Mouse (Mus musculus) neural tube, embryonic 12.5 days (tissue): ENCODE measurements around the gene Kif24. TPM values are rescaled to one million over a fixed set of nuclear protein-coding genes. Genes with fewer than 3 reads are reported as not detected.

Experiments used
- ATAC-seq: fragments of 200-750 bp; cut with Nextera tagmentation; 2 replicates; pipeline ENCODE4 v1.8.0; 2017; ENCODE audit warnings: low read depth, mild to moderate bottlenecking, moderate TSS enrichment, moderate library complexity; ENCODE audit not compliant: low FRiP score
- H3K27ac ChIP-seq: fragments of 300-500 bp; sonication (generic); 2 replicates; pipeline ENCODE4 v1.5.1; 2016
- H3K27me3 ChIP-seq: fragments of 300-500 bp; sonication (generic); replicated peaks from 2 replicates; pipeline ENCODE4 v1.6.1; 2016; ENCODE audit warnings: mild to moderate bottlenecking
- H3K36me3 ChIP-seq: fragments of 300-500 bp; sonication (generic); 2 replicates; pipeline ENCODE4 v1.6.1; 2016; ENCODE audit warnings: mild to moderate bottlenecking
- H3K4me1 ChIP-seq: fragments of 300-500 bp; sonication (generic); 2 replicates; pipeline ENCODE4 v1.6.1; 2016
- H3K4me2 ChIP-seq: fragments of 300-500 bp; sonication (generic); replicated peaks from 2 replicates; pipeline ENCODE4 v1.6.1; 2016; ENCODE audit warnings: mild to moderate bottlenecking
- H3K4me3 ChIP-seq: fragments of 300-500 bp; sonication (generic); 2 replicates; pipeline ENCODE4 v1.5.1; 2016
- H3K9ac ChIP-seq: fragments of 300-500 bp; sonication (generic); 2 replicates; pipeline ENCODE4 v1.6.1; 2016; ENCODE audit warnings: mild to moderate bottlenecking
- H3K9me3 ChIP-seq: fragments of 300-500 bp; sonication (generic); 2 replicates; pipeline ENCODE4 v1.6.1; 2016; ENCODE audit warnings: mild to moderate bottlenecking
- WGBS: fragments of 180-500 bp; shearing (Covaris S2); methylation state at CpG from one replicate; pipeline ENCODE4 v1.1.7; 2016; 5-methylcytosine and 5-hydroxymethylcytosine counted together
- polyA plus RNA-seq: library from polyadenylated mRNA; unstranded; fragments of >200 nt; fragmentation: Nextera tagmentation; extraction: Ambion mirVana; gene quantifications from 2 replicates; pipeline ENCODE4 v1.2.1, GENCODE M21; 2016

Gene Kif24
- polyA plus RNA-seq, 1 experiment from 2014 or later, result 10.0 TPM

DNA sequence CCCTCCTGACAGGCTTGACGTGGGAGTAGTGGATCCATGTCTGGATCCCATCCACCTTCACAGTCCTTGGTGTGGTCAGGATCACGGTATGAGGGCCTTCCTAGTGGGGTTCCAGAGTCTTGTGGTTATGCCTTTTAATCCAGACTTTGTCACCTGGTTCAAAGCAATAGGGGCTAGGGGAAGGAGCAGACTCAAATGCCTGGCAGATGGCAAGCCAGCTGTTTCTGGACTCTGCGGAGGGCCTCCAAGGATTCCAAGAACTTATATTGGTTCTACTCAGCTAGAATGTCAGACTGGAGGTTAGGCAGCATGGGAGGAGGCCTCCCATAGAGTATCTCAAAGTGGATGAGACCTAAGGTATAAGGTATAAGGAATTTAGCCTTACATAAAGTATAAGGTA, 17.1 kb downstream of the Kif24 start:
- 93% methylated on average over 3 of the region's 3 CpGs for WGBS
- H3K9ac ChIP-seq, result no peak overlapping the region
- ATAC-seq, result no peak
- H3K4me3 ChIP-seq, result no peak overlapping the region
- no peaks in the 10 kb centered on the region for H3K9me3 ChIP-seq
- no peaks in the 10 kb centered on the region for H3K4me1 ChIP-seq
- no peak overlapping the region for H3K4me2 ChIP-seq
- no peak overlapping the region for H3K27ac ChIP-seq
- H3K36me3 ChIP-seq, result peaks cover 16% of the 10 kb centered on the region
- no peaks in the 10 kb centered on the region for H3K27me3 ChIP-seq

DNA sequence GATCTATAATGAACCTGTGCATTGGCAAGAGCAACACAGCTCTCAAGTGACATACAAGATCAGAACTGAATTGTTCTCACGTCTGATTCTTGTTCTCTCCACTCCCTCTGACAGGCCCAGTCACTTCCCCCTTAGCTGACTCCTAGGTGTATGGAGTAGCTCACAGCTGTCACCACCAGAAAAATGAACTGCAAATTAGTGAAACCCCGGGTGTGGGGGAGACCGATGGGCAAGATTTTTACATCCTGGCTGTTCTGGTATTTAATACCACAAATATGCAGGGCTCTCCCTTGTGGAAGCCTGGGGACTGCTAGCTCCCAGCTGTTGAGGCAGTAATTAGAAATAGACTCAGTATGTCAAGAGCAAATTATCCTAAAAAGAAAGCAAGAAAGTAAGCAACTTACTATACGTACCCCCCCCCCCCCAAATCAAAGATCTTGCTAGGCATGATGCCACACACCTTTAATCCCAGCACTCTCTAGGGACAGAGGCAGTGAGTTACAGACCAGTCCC, 21.8 kb downstream of the Kif24 start:
- H3K9ac ChIP-seq, result no peak overlapping the region
- H3K4me2 ChIP-seq, result no peak overlapping the region
- ATAC-seq, result no peak
- peaks cover 12% of the 10 kb centered on the region for H3K36me3 ChIP-seq
- no peaks in the 10 kb centered on the region for H3K9me3 ChIP-seq
- H3K27ac ChIP-seq, result no peak overlapping the region
- 88% methylated on average over 4 of the region's 4 CpGs for WGBS
- H3K4me3 ChIP-seq, result no peak overlapping the region
- H3K27me3 ChIP-seq, result no peaks in the 10 kb centered on the region
- no peaks in the 10 kb centered on the region for H3K4me1 ChIP-seq

DNA sequence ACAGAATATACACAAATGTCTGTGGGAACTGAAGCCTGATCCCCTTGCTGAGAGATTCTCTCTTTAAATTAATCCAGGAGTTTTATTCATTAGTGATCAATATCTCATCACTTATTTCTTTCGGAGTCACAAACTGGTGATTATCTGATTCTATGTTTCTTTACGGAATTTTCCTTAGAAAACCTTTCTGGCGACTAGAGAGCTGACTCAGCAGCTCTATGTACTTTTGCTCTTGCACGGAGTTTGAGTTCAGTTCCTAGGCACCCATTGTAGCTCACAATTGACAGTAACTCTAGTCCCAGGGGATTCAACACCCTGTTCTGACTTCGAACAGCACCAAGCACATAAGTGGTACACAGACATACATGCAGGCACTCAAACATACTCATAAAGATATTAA, 25.8 kb downstream of the Kif24 start:
- H3K9me3 ChIP-seq, result no peaks in the 10 kb centered on the region
- H3K4me1 ChIP-seq, result no peaks in the 10 kb centered on the region
- no peak overlapping the region for H3K27ac ChIP-seq
- no peak overlapping the region for H3K9ac ChIP-seq
- WGBS, result 90% methylated on average over 5 of the region's 5 CpGs
- H3K36me3 ChIP-seq, result no peaks in the 10 kb centered on the region
- no peak overlapping the region for H3K4me3 ChIP-seq
- no peak for ATAC-seq
- no peak overlapping the region for H3K4me2 ChIP-seq
- H3K27me3 ChIP-seq, result no peaks in the 10 kb centered on the region

DNA sequence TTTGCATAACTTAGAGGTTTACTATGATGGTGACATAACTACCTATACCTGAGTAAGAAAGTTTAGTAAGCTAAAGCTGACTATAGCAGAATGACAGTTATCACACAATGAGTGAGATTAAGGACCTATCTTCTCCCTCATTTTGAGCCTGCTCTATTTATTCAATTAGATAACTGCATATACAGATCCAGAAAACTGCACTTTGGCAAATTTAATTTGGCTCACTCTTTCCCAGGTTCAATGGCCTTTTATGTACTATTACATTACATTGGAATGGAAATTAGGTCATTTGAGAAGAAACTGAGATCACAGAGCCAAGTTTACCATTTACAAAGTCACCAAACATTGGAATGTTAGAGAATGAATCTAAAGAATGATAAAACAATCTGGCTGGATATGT, 47.7 kb downstream of the Kif24 start:
- no peak for ATAC-seq
- Histone ChIP-seq H3K4me3 (no peak overlapping the region), H3K36me3 (no peaks in the 10 kb centered on the region), H3K4me1 (no peaks in the 10 kb centered on the region), H3K9ac (no peak overlapping the region), H3K9me3 (no peaks in the 10 kb centered on the region), H3K4me2 (no peak overlapping the region), H3K27ac (no peak overlapping the region), H3K27me3 (no peaks in the 10 kb centered on the region)

DNA sequence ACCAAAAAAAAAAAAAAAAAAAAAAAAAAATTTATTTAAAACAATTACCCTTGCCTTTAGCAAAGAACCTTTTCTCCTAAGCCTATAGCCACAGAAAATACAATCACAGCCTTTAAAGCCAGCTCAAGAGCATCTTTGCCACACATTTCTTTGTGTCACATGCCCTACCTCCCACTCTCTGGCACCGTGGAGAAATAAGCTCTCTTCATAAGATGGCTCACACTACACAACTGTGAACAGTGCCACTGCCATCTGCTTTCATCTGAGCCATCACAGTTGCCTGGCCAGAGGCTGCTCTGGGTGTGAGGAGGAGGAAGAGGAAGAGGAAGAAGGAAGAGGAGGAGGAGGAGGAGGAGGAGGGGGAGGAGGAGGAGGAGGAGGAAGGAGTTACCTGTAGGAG, 55.3 kb downstream of the Kif24 start:
- H3K36me3 ChIP-seq, result 0 out of 2 replicates have a peak, but pooled peaks cover 11% of the 10 kb centered on the region
- no peaks in the 10 kb centered on the region for H3K9me3 ChIP-seq
- no peak overlapping the region for H3K9ac ChIP-seq
- no peak for ATAC-seq
- no peaks in the 10 kb centered on the region for H3K27me3 ChIP-seq
- no peak overlapping the region for H3K4me3 ChIP-seq
- no peaks in the 10 kb centered on the region for H3K4me1 ChIP-seq
- no peak overlapping the region for H3K27ac ChIP-seq
- WGBS, result 90% methylated on average over 1 of the region's 1 CpGs
- no peak overlapping the region for H3K4me2 ChIP-seq

DNA sequence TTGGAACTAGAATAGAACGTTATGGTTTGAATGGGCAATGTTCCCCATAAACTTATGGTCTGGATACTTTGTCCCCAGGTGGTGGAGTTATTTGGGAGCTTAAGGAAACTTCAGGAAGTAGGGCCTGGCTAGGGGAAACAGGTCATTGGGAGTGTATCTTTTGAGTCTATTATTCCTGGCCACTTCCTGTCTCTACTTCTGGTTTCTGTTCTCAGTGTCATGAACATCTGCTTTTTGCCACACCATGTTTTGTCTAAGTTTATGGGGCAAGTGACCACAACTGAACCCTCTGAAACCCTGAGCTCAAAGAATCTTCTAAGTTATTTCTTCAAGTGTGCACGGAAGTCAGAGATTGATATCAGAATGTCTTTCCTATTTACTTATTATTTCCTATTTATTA, 57.3 kb downstream of the Kif24 start:
- Histone ChIP-seq H3K9me3 (no peaks in the 10 kb centered on the region), H3K36me3 (0 out of 2 replicates have a peak, but pooled peaks cover 11% of the 10 kb centered on the region), H3K27me3 (no peaks in the 10 kb centered on the region), H3K27ac (no peak overlapping the region), H3K4me1 (no peaks in the 10 kb centered on the region), H3K9ac (no peak overlapping the region), H3K4me3 (no peak overlapping the region), H3K4me2 (no peak overlapping the region)
- 92% methylated on average over 2 of the region's 2 CpGs for WGBS
- ATAC-seq, result no peak

DNA sequence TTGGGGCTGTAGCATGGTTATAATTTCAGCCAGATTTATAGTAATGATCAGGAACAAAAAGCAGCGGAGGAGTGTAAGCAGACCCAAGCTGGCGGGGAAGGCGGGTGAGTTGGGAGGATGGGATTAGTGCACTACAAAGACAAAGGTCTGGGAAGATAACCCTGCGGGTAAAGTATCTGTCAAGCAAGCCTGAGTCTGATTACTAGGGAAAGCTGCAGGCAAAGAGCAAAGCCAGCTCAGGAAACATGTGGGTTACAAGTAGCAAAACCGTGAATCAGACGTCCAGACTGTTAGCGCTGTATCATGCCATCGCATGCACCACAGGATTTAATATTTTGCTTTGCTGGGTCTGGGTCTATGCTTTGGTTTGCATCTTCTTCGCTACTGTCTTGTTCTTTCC, 58.1 kb downstream of the Kif24 start:
- ATAC-seq, result no peak
- no peak overlapping the region for H3K4me2 ChIP-seq
- no peak overlapping the region for H3K27ac ChIP-seq
- no peak overlapping the region for H3K9ac ChIP-seq
- peaks cover 11% of the 10 kb centered on the region; the same call in 1 of the 2 replicates for H3K36me3 ChIP-seq
- no peaks in the 10 kb centered on the region for H3K27me3 ChIP-seq
- WGBS, result 93% methylated on average over 9 of the region's 9 CpGs
- no peaks in the 10 kb centered on the region for H3K9me3 ChIP-seq
- no peak overlapping the region for H3K4me3 ChIP-seq
- no peaks in the 10 kb centered on the region for H3K4me1 ChIP-seq

DNA sequence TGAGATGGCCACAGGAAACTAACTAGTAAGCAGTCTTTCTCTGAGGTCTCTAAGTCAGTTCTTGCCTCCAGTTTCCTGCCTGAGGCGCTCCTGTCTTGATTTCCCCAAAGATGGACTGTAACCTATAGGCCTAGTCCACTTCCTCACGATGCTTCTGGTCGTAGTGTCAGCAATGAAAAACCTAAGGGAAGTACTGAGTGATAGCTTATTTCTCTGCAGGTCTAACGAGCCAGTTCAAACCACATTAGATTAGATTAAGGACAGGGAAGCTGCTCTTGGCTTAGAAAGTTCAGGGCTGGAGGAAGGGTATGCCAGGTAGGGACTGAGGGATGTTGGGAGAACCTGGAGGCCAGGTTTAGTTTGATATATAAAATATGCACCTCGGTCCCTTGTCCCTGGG, 63.1 kb downstream of the Kif24 start:
- Histone ChIP-seq H3K4me2 (no peak overlapping the region), H3K4me1 (no peaks in the 10 kb centered on the region), H3K9ac (no peak overlapping the region), H3K4me3 (no peak overlapping the region), H3K9me3 (no peaks in the 10 kb centered on the region), H3K27me3 (no peaks in the 10 kb centered on the region), H3K36me3 (peaks cover 28% of the 10 kb centered on the region), H3K27ac (no peak overlapping the region)
- ATAC-seq, result no peak
- 93% methylated on average over 5 of the region's 5 CpGs for WGBS

DNA sequence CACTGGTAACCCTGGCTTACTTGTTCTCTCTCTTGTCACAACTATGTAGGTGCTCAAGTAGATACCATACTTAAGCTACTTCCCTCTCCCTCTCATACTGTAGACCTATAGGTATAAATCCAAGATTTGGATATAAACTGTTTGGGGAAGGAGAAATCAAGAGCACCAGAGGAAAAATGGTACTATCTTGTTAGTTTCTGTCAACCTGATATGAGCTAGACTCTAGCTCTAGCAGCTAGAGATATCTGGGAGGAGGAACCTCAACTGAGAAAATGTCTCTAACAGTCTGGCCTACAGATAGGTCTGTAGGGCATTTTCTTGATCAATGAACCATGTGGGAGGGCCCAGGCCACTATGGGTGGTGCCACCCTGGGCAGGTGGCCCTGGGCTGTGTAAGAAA, 63.5 kb downstream of the Kif24 start:
- Histone ChIP-seq H3K4me3 (no peak overlapping the region), H3K9me3 (no peaks in the 10 kb centered on the region), H3K4me2 (no peak overlapping the region), H3K36me3 (peaks cover 26% of the 10 kb centered on the region), H3K4me1 (no peaks in the 10 kb centered on the region), H3K9ac (no peak overlapping the region), H3K27me3 (no peaks in the 10 kb centered on the region), H3K27ac (no peak overlapping the region)
- ATAC-seq, result no peak

DNA sequence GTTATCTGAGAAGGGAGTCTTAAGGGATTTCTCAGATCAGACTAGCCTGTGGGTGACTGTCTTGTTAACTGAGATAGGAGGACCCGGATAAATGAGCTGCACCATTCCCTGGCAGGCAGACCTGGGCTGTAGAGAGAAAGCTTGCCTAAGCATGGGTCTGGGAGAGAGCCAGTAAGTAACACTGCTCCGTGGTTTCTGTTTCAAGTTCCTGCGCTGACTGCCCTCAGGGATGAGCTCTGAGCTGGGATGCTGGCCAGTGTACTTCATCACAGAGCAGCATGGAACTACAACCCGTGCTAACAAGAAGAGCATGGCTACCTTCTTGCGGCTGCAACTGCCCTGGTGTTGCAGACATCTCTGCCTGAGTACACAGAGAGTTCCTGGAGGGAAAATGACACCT, 64.8 kb downstream of the Kif24 start:
- Histone ChIP-seq H3K9ac (no peak overlapping the region), H3K27me3 (no peaks in the 10 kb centered on the region), H3K4me1 (no peaks in the 10 kb centered on the region), H3K36me3 (peaks cover 37% of the 10 kb centered on the region), H3K27ac (no peak overlapping the region), H3K4me3 (no peak overlapping the region), H3K9me3 (no peaks in the 10 kb centered on the region), H3K4me2 (no peak overlapping the region)
- no peak for ATAC-seq
- 93% methylated on average over 5 of the region's 5 CpGs for WGBS

DNA sequence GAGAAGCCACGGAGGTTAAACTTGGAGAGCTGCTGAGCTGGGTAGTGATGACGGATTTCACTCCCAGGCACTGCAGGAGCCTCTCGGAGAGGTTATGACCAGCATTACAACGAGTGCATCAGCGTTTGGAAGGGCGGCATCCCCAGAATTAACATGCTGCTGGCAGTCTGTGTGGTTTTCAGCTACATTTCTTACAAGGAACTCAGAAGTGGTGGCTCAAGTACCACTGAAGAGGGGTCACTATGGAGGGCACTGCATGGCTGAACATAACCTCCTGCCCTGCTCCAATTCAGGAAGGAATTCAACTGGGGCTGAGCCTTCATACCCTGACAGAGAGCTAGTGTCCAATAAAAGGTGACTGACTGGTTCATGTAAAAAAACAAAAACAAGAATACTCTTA, 66.3 kb downstream of the Kif24 start:
- ATAC-seq, result no peak
- Histone ChIP-seq H3K27ac (no peak overlapping the region), H3K36me3 (peaks cover 52% of the 10 kb centered on the region), H3K27me3 (no peaks in the 10 kb centered on the region), H3K9me3 (no peaks in the 10 kb centered on the region), H3K4me3 (no peak overlapping the region), H3K9ac (no peak overlapping the region), H3K4me1 (no peaks in the 10 kb centered on the region), H3K4me2 (no peak overlapping the region)
- 89% methylated on average over 6 of the region's 6 CpGs for WGBS

DNA sequence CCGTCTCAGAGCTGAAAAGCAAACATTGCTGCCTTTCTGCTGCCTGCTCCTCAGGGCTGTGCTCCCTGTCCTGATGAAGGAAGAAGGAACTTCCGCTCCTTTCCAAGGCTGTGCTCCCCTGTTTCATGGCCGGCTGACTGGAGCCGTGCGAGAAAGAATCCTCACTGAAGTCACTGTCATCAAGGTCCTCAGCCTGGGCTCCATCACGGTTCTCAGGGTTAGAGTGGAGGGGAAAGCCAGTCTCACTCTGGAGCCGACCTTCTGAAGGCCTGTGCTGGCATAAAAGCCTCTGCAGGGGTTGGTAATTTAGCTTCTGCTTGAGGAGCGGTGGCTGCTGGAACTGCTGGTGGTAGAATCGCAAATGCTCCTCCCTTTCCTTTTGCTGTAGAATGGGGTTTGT, 70.0 kb downstream of the Kif24 start:
- Histone ChIP-seq H3K4me3 (no peak overlapping the region), H3K9ac (no peak overlapping the region), H3K4me2 (no peak overlapping the region), H3K36me3 (peaks cover 68% of the 10 kb centered on the region), H3K4me1 (no peaks in the 10 kb centered on the region), H3K9me3 (no peaks in the 10 kb centered on the region), H3K27me3 (no peaks in the 10 kb centered on the region), H3K27ac (no peak overlapping the region)
- WGBS, result 71% methylated on average over 9 of the region's 9 CpGs
- ATAC-seq, result no peak

DNA sequence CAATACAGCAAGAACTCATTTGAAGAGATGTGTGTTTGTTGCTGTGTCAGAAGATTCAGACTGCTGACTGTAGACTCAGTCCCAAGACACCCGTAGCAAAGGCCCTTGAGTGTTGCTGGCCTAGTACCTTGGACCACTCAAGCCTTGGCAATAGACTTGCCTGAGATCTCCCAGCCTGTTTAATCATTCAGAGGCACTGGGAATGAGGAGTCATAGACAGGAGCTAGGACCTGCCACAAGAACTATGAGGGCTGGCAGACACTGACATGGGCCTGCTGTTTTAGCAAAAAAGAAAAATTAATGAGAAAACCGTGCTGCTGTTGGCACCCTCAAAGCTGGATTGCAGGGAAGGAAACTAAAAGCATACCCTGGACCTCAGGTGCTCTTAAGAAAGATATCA, 73.7 kb downstream of the Kif24 start:
- Histone ChIP-seq H3K27ac (no peak overlapping the region), H3K4me3 (no peak overlapping the region), H3K27me3 (no peaks in the 10 kb centered on the region), H3K36me3 (peaks cover 86% of the 10 kb centered on the region), H3K9ac (no peak overlapping the region), H3K9me3 (no peaks in the 10 kb centered on the region), H3K4me1 (no peaks in the 10 kb centered on the region), H3K4me2 (no peak overlapping the region)
- 92% methylated on average over 2 of the region's 2 CpGs for WGBS
- no peak for ATAC-seq
